Mouse (Mus musculus): Measurements from ENCODE around the gene Bcl2l13. TPM values are rescaled to one million over a fixed set of nuclear protein-coding genes. Genes with fewer than 3 reads are reported as not detected.

The Bcl2l13 gene
- 15.3 TPM for polyA plus RNA-seq (2015; fragmentation: Illumina TruSeq; extraction: RNeasy Lipid Tissue Mini Kit (QIAGEN cat#74804); ENCODE audit: insufficient read depth, low replicate concordance)

DNA sequence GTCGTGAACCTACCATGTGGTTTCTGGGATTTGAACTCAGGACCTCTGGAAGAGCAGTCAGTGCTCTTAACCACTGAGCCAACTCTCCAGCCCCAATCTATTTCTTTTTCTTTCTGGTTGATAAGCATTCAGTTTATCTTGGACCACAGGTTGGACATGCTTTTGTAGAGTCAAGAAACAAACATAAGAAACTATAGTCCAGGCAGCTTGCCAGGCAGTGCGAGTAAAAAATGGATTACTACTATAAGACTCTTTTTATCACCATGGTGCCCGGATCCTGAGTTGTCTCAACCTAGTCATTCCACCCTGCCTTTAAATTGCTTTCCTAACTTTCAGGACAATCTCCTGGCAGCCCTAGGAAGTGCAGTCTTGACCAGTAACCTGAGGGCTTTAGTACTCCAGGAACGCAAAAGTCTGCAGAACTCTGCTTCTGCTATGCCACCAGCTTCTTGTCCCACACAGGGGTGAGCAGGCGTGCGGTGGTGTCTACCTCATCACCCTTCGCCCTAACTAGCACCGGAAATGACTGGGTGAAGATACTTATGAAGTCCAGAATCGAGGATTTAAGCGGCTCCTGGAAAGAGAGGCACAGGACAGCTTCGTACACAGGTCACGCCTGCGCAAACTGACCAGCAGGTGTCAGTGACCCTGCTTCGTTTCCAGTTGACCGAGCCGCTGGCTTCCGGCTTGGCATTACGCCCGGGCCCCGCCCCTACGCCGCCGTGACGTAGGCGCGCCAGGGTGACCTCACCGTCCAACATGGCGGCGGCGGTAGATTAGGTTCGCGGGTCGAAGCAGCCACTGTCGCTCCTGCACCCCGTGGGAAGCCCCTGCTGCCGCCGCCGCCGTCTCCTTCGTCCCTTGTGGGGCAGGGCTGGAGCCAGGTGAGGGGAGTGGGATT, at the start of gene Bcl2l13:
Gene Bcl2l13, plus strand, starts transcription at position 739 of the 901 bp plus-strand sequence.

DNA sequence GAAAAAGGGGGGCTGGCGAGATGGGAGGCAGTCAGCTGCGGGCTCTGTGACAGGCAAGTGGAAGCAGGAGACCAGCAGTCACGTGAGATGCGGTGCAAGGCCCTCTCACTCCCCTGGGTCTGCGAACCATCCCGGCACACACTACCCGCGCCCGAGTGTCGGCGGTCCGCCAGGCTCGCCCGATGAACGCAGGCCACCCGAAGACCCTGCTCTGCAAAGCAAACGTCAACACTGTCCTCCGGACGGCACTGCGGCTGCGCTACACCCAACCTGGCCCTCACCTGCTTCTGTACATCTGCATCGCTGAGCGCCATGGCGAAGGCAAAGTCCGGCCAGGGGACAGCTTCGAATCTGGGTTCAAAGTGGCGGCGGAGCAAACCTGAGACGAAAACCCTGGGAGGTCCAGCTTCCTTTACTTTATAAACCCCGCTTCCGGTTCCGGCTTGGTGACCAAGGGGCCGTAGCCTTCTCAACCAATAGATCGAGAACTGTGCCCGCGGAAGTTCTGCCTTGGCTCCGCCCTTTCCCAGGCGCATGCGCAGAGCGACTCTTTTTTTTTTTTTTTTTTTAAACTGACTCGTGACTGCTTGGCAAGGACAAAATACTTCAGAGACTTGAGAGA, 13.6 kb upstream of the Bcl2l13 start, which contains the start of gene Atp6v1e1:
Gene Atp6v1e1, minus strand, starts transcription at position 487 of the 622 bp plus-strand sequence.

GRCm38 (mm10) chr6:120916074-120916971, 80.3 kb downstream of the Bcl2l13 start, which contains the start of gene Bid:
Bid (minus strand) TSS chr6:120916853.

Other genes starting within 250 kb of the Bcl2l13 start
- 11.3 TPM for gene Cecr2, start 169.8 kb upstream of the Bcl2l13 start, polyA plus RNA-seq (2015; fragmentation: Illumina TruSeq; extraction: RNeasy Lipid Tissue Mini Kit (QIAGEN cat#74804); ENCODE audit: insufficient read depth, low replicate concordance)
- 0.12 TPM for gene Slc25a18, start 62.6 kb upstream of the Bcl2l13 start, polyA plus RNA-seq (2015; fragmentation: Illumina TruSeq; extraction: RNeasy Lipid Tissue Mini Kit (QIAGEN cat#74804); ENCODE audit: insufficient read depth, low replicate concordance)
- 112 TPM for gene Atp6v1e1, start 13.4 kb upstream of the Bcl2l13 start, polyA plus RNA-seq (2015; fragmentation: Illumina TruSeq; extraction: RNeasy Lipid Tissue Mini Kit (QIAGEN cat#74804); ENCODE audit: insufficient read depth, low replicate concordance)
- 59.5 TPM for gene Bid, start 80.6 kb downstream of the Bcl2l13 start, polyA plus RNA-seq (2015; fragmentation: Illumina TruSeq; extraction: RNeasy Lipid Tissue Mini Kit (QIAGEN cat#74804); ENCODE audit: insufficient read depth, low replicate concordance)

Data from spleen, adult 10 weeks (tissue).